Mouse (Mus musculus) neural tube, embryonic 11.5 days (tissue): ENCODE measurements at regions not wholly inside any gene's neighbourhood (a gene's known extent, or its start where the extent isn't known, plus 50 kb on each side); places are given as distances from the start of the nearest gene placed in this dataset.

Experiments used
- ATAC-seq: fragments of 200-750 bp; cut with Nextera tagmentation; 2 replicates; pipeline ENCODE4 v1.8.0; 2017; ENCODE audit warnings: moderate number of reproducible peaks, mild to moderate bottlenecking, moderate TSS enrichment, moderate library complexity; ENCODE audit not compliant: insufficient read depth, low FRiP score, low TSS enrichment
- DNase-seq: peaks from one replicate; pipeline ENCODE4 v3.0.0-alpha.2; 2015; ENCODE audit warnings: low spot score
- H3K27ac ChIP-seq: fragments of 300-500 bp; sonication (generic); 2 replicates; pipeline ENCODE4 v1.5.1; 2014; ENCODE audit warnings: low read depth, mild to moderate bottlenecking, low read length
- H3K27me3 ChIP-seq: fragments of 300-500 bp; sonication (generic); 2 replicates; pipeline ENCODE4 v1.6.1; 2014; ENCODE audit warnings: mild to moderate bottlenecking, low read length, mixed read lengths; ENCODE audit not compliant: control insufficient read depth, insufficient read depth
- H3K36me3 ChIP-seq: fragments of 300-500 bp; sonication (generic); 2 replicates; pipeline ENCODE4 v1.6.1; 2014; ENCODE audit warnings: mild to moderate bottlenecking, low read length, moderate library complexity, mixed read lengths; ENCODE audit not compliant: control insufficient read depth, insufficient read depth
- H3K4me1 ChIP-seq: fragments of 300-500 bp; sonication (generic); 2 replicates; pipeline ENCODE4 v1.6.1; 2014; ENCODE audit warnings: low read length, mixed read lengths; ENCODE audit not compliant: control insufficient read depth, insufficient read depth
- H3K4me2 ChIP-seq: fragments of 300-500 bp; sonication (generic); 2 replicates; pipeline ENCODE4 v1.6.1; 2014; ENCODE audit warnings: low read depth, mild to moderate bottlenecking, moderate library complexity
- H3K4me3 ChIP-seq: fragments of 300-500 bp; sonication (generic); 2 replicates; pipeline ENCODE4 v1.5.1; 2014; ENCODE audit warnings: low read depth, low read length
- H3K9ac ChIP-seq: fragments of 300-500 bp; sonication (generic); 2 replicates; pipeline ENCODE4 v1.6.1; 2014; ENCODE audit warnings: mild to moderate bottlenecking, low read length
- H3K9me3 ChIP-seq: fragments of 300-500 bp; sonication (generic); 2 replicates; pipeline ENCODE4 v1.6.1; 2016; ENCODE audit warnings: low read length; ENCODE audit not compliant: control insufficient read depth
- WGBS: fragments of 180-500 bp; shearing (Covaris S2); extraction: QIAGEN DNeasy Blood & Tissue Kit; methylation state at CpG from one replicate; pipeline ENCODE4 v1.1.7; 2014; 5-methylcytosine and 5-hydroxymethylcytosine counted together

DNA sequence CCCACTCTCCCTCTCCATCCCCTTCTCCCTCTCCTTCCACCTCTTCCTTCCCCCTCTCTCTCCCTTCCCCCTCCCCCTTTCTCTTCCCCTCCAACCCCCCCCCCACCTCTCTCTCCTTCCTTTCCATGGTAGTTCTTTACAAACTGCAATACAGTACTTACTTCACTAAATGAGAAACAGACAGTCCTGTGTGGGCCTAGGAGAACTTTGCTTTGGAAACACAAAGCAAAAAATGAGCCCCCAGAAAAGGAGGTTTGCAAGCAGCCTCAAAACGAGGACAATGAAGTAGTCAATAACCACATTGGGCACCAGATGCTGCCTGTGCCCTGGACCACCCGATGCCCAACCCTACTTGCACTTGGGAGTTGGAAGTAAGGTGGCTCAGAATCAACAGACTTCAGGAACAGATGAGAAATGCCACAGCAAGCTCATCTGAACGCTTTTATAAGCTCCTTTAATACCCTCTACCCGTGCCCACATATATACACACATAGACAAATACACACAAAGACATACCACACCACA, 256.5 kb upstream of the Habp2 start:
- DNase-seq = no peak
- H3K27me3 ChIP-seq = no peaks in the 10 kb centered on the region
- H3K36me3 ChIP-seq = no peaks in the 10 kb centered on the region
- 72% methylated on average over 4 of the region's 4 CpGs for WGBS
- no peaks in the 10 kb centered on the region for H3K9me3 ChIP-seq
- no peak overlapping the region for H3K4me3 ChIP-seq
- no peak overlapping the region for H3K4me2 ChIP-seq
- H3K27ac ChIP-seq = peak overlapping the region; percentile 75
- H3K9ac ChIP-seq = no peak overlapping the region; the same call in 1 of the 2 replicates
- peaks cover 12% of the 10 kb centered on the region for H3K4me1 ChIP-seq
- ATAC-seq = no peak

GRCm38 (mm10) chr19:56034552-56034951, 252.4 kb upstream of the Habp2 start:
- Histone ChIP-seq H3K4me2 (no peak overlapping the region), H3K36me3 (no peaks in the 10 kb centered on the region), H3K9ac (no peak overlapping the region), H3K4me3 (no peak overlapping the region), H3K27ac (no peak overlapping the region), H3K9me3 (no peaks in the 10 kb centered on the region), H3K4me1 (peaks cover 6% of the 10 kb centered on the region), H3K27me3 (no peaks in the 10 kb centered on the region)
- no peak for DNase-seq
- 70% methylated on average over 4 of the region's 4 CpGs for WGBS
- no peak for ATAC-seq

- H3K27ac ChIP-seq = no peak overlapping the region
- H3K4me1 ChIP-seq = no peaks in the 10 kb centered on the region
- H3K9ac ChIP-seq = no peak overlapping the region
- H3K4me3 ChIP-seq = no peak overlapping the region
- 66% methylated on average over 3 of the region's 3 CpGs for WGBS
- no peaks in the 10 kb centered on the region for H3K36me3 ChIP-seq
- H3K27me3 ChIP-seq = no peaks in the 10 kb centered on the region
- ATAC-seq = no peak
- no peaks in the 10 kb centered on the region for H3K9me3 ChIP-seq
- no peak overlapping the region for H3K4me2 ChIP-seq
- no peak for DNase-seq
Observed at GRCm38 (mm10) chr19:56037584-56037983, 249.4 kb upstream of the Habp2 start.

DNA sequence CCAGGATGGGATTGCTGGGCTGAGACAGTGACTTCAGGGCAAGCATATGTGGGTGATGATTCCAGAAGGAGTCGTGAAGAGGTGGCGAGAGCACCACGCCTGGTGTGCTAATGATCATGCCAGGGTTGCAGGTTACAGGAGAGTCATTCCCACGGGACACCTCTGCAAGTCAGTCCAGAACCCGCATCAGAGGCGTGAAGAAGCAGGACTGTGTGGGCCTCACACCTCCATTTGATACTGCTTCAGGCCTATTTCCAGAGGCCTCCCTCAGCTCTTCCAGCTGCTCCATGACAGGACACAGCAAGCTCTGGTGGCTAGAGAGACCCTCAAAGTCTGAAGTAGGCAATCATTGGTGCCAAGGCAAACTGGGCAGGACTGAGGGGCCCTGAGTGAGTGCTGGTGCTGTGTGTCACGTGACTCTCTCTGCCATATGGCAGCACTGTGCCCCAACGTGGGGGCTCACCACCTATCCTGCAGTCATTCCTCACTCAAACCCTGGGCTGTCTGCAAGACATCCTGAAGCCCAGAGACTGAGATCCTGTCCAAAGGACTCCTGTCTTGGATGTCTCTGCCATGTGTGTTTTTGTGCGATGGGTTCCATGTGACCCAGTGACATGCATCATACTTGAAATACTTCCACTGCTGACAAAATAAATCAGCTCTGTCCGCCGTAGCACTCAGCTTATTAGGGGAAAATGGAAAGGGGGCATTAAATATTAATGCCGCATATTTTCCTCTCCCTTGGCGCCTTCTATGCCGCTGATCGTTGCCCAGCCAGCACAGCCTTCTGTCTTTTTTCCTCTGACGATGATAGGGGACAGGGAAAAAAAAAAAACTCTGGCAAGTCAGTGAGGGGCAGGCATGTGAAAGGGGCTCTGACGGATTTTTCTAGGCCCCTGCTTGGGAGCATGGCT, 247.6 kb upstream of the Habp2 start:
- ATAC-seq = no peak
- no peak overlapping the region for H3K4me3 ChIP-seq
- H3K9ac ChIP-seq = no peak overlapping the region
- no peaks in the 10 kb centered on the region for H3K36me3 ChIP-seq
- no peaks in the 10 kb centered on the region for H3K4me1 ChIP-seq
- H3K27ac ChIP-seq = no peak overlapping the region
- H3K9me3 ChIP-seq = no peaks in the 10 kb centered on the region
- H3K27me3 ChIP-seq = no peaks in the 10 kb centered on the region
- WGBS = 70% methylated on average over 17 of the region's 17 CpGs
- no peak overlapping the region for H3K4me2 ChIP-seq
- DNase-seq = peak; percentile 20

- no peak for DNase-seq
- Histone ChIP-seq H3K9ac (no peak overlapping the region), H3K27me3 (no peaks in the 10 kb centered on the region), H3K36me3 (no peaks in the 10 kb centered on the region), H3K9me3 (no peaks in the 10 kb centered on the region), H3K4me1 (no peaks in the 10 kb centered on the region), H3K27ac (no peak overlapping the region), H3K4me3 (no peak overlapping the region), H3K4me2 (no peak overlapping the region)
- WGBS = 90% methylated on average over 3 of the region's 3 CpGs
- ATAC-seq = no peak
Observed at GRCm38 (mm10) chr19:56041930-56042329, 245.0 kb upstream of the Habp2 start.

GRCm38 (mm10) chr19:56046784-56047390, 240.1 kb upstream of the Habp2 start:
- Histone ChIP-seq H3K36me3 (no peaks in the 10 kb centered on the region), H3K4me2 (no peak overlapping the region), H3K27me3 (no peaks in the 10 kb centered on the region), H3K4me3 (no peak overlapping the region), H3K9me3 (no peaks in the 10 kb centered on the region), H3K9ac (no peak overlapping the region), H3K27ac (no peak overlapping the region), H3K4me1 (no peaks in the 10 kb centered on the region)
- no peak for ATAC-seq
- DNase-seq = no peak
- 86% methylated on average over 16 of the region's 16 CpGs for WGBS

DNA sequence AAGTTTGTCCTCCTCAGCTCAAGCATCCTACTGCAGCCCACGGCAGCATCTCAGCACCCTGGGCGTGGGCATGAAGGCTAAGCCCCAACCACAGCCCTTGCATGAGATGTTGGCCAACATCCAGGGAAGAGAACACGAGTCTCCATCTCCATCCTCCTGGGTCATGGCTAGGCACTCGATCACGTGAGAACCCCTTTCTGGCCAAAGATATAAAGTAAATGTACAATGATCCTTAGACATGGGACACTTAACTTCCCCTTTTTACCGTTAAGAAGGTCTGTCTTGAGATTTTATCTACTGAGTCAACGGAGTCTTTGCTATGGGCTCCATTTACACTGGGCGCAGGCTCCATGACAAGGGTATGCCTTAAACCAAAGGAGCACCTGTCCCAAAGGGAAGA, 232.8 kb upstream of the Habp2 start:
- H3K27me3 ChIP-seq = no peaks in the 10 kb centered on the region
- no peak overlapping the region for H3K27ac ChIP-seq
- no peaks in the 10 kb centered on the region for H3K4me1 ChIP-seq
- H3K4me3 ChIP-seq = no peak overlapping the region
- no peak for ATAC-seq
- WGBS = 96% methylated on average over 8 of the region's 8 CpGs
- no peak overlapping the region for H3K9ac ChIP-seq
- H3K4me2 ChIP-seq = no peak overlapping the region
- no peaks in the 10 kb centered on the region for H3K9me3 ChIP-seq
- no peaks in the 10 kb centered on the region for H3K36me3 ChIP-seq
- no peak for DNase-seq

GRCm38 (mm10) chr19:56056397-56056796, 230.5 kb upstream of the Habp2 start:
- DNase-seq = no peak
- no peaks in the 10 kb centered on the region for H3K27me3 ChIP-seq
- WGBS = 82% methylated on average over 6 of the region's 6 CpGs

More at GRCm38 (mm10) chr19:56056397-56056796, 230.5 kb upstream of the Habp2 start:
- Histone ChIP-seq H3K9me3 (no peaks in the 10 kb centered on the region), H3K4me1 (no peaks in the 10 kb centered on the region), H3K36me3 (no peaks in the 10 kb centered on the region), H3K4me2 (no peak overlapping the region), H3K9ac (no peak overlapping the region), H3K27ac (no peak overlapping the region), H3K4me3 (no peak overlapping the region)
- no peak for ATAC-seq
